Mouse (Mus musculus): ENCODE measurements at regions not wholly inside any gene's neighbourhood (a gene's known extent, or its start where the extent isn't known, plus 50 kb on each side); places are given as distances from the start of the nearest gene placed in this dataset.

DNA sequence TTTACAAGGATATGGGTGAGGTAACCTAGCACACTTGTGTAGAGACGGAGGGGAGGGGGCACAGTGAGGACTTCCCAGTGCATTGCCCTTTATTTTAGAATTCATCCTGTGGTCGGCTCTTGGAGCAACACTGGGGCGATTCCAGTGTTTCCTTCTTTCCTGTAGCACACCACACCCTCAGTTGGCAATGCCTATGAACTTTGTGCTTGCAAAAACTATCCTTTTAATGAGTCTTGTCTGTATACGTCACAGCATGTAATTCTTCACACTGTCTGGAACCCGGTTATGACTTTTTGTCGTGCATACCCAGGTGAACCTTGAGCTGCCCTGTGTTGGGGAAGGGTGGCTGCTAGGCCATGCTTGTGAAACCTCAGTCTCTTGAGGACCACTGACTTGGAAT, 504.1 kb upstream of the Klf4 start:
- ATAC-seq (no peak), DNase-seq (ENCODE audit: low spot score) (no peak)
- 86% methylated on average over 6 of the region's 6 CpGs for WGBS
- Histone ChIP-seq H3K9ac (ENCODE audit: low read length) (no peak overlapping the region), H3K9me3 (replicated peaks; ENCODE audit: control insufficient read depth, low read length) (no peaks in the 10 kb centered on the region), H3K36me3 (ENCODE audit: control insufficient read depth, insufficient read depth, low read length) (no peaks in the 10 kb centered on the region), H3K4me2 (ENCODE audit: low read length) (no peak overlapping the region), H3K27me3 (replicated peaks; ENCODE audit: control insufficient read depth, insufficient read depth, low read length) (no peaks in the 10 kb centered on the region), H3K4me3 (ENCODE audit: low read depth, low read length) (no peak overlapping the region), H3K27ac (ENCODE audit: low read depth, low read length) (no peak overlapping the region), H3K4me1 (ENCODE audit: control insufficient read depth, insufficient read depth, low read length) (no peaks in the 10 kb centered on the region)

DNA sequence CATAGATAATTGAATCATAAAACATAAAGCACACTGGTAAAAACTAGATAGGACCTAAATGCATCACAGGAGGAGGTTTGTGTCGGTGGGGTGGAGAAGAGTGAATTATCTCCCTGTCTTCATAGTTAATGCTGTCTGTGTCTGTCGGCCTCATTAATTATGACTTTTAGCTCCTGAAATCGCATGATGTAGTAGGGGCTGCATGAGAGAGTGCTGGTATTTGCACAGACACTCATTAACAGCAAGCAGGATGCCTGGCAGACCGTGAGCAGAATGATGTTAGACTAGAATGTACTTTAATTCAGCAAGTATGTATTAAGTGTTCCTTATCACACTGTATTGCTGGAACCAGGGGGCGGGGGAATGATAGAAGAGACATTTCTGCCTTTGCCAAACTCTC, 503.3 kb upstream of the Klf4 start:
- H3K4me2 ChIP-seq (ENCODE audit: low read length), result no peak overlapping the region
- no peaks in the 10 kb centered on the region for H3K27me3 ChIP-seq (replicated peaks; ENCODE audit: control insufficient read depth, insufficient read depth, low read length)
- DNase-seq (ENCODE audit: low spot score) (no peak), ATAC-seq (no peak)
- no peaks in the 10 kb centered on the region for H3K4me1 ChIP-seq (ENCODE audit: control insufficient read depth, insufficient read depth, low read length)
- H3K4me3 ChIP-seq (ENCODE audit: low read depth, low read length), result no peak overlapping the region
- H3K36me3 ChIP-seq (ENCODE audit: control insufficient read depth, insufficient read depth, low read length), result no peaks in the 10 kb centered on the region
- no peaks in the 10 kb centered on the region for H3K9me3 ChIP-seq (replicated peaks; ENCODE audit: control insufficient read depth, low read length)
- 70% methylated on average over 5 of the region's 5 CpGs for WGBS
- no peak overlapping the region for H3K9ac ChIP-seq (ENCODE audit: low read length)
- no peak overlapping the region for H3K27ac ChIP-seq (ENCODE audit: low read depth, low read length)

DNA sequence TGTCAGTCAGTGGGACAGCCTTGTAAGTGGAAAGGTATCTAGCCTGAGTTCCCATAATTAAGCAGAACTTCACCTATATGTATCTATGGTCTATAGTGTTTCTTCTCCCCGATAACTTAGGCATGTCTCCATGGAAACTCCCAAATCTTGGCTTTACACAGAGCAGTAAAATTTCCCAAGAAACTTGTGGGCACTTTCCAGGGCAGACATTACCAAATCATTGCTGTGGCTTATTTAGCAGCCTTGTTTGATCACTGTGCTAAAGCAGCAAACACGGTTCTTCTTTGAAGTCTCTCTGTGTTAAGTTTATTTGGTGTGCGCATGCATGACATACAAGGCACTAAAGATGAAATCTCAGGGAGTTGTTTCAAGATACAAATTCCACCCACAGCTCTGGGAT, 496.2 kb upstream of the Klf4 start:
- DNase-seq (ENCODE audit: low spot score), result no peak
- 83% methylated on average over 3 of the region's 3 CpGs for WGBS
- H3K9ac ChIP-seq (ENCODE audit: low read length), result no peak overlapping the region
- H3K9me3 ChIP-seq (replicated peaks; ENCODE audit: control insufficient read depth, low read length), result no peaks in the 10 kb centered on the region
- H3K4me2 ChIP-seq (ENCODE audit: low read length), result no peak overlapping the region
- H3K4me1 ChIP-seq (ENCODE audit: control insufficient read depth, insufficient read depth, low read length), result no peaks in the 10 kb centered on the region
- ATAC-seq, result no peak
- no peak overlapping the region for H3K27ac ChIP-seq (ENCODE audit: low read depth, low read length)
- no peaks in the 10 kb centered on the region for H3K36me3 ChIP-seq (ENCODE audit: control insufficient read depth, insufficient read depth, low read length)
- H3K4me3 ChIP-seq (ENCODE audit: low read depth, low read length), result no peak overlapping the region
- H3K27me3 ChIP-seq (replicated peaks; ENCODE audit: control insufficient read depth, insufficient read depth, low read length), result no peaks in the 10 kb centered on the region

DNA sequence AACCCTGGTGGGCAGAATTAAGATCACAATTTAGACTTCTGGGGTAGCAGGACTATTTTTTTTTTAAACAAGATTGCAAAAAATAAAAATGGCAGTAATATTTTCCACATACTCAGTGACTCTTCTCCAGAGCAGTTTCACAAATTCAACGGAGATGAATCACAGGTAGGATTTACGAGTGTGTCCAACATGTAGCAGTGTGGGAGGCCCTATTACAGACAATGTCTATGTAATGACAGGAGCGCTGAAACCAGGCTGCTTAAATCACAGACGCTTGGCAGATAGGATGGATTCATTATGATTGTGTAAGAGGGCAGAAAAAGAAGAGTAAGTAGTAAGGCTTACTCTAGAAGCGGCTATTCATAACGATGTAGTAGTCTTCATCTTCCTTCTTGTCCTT, 495.0 kb upstream of the Klf4 start:
- H3K4me1 ChIP-seq (ENCODE audit: control insufficient read depth, insufficient read depth, low read length), result no peaks in the 10 kb centered on the region
- H3K36me3 ChIP-seq (ENCODE audit: control insufficient read depth, insufficient read depth, low read length), result no peaks in the 10 kb centered on the region
- DNase-seq (ENCODE audit: low spot score) (no peak), ATAC-seq (no peak)
- no peak overlapping the region for H3K27ac ChIP-seq (ENCODE audit: low read depth, low read length)
- no peaks in the 10 kb centered on the region for H3K9me3 ChIP-seq (replicated peaks; ENCODE audit: control insufficient read depth, low read length)
- H3K4me3 ChIP-seq (ENCODE audit: low read depth, low read length), result no peak overlapping the region
- H3K9ac ChIP-seq (ENCODE audit: low read length), result no peak overlapping the region
- 87% methylated on average over 6 of the region's 6 CpGs for WGBS
- H3K4me2 ChIP-seq (ENCODE audit: low read length), result no peak overlapping the region
- no peaks in the 10 kb centered on the region for H3K27me3 ChIP-seq (replicated peaks; ENCODE audit: control insufficient read depth, insufficient read depth, low read length)

DNA sequence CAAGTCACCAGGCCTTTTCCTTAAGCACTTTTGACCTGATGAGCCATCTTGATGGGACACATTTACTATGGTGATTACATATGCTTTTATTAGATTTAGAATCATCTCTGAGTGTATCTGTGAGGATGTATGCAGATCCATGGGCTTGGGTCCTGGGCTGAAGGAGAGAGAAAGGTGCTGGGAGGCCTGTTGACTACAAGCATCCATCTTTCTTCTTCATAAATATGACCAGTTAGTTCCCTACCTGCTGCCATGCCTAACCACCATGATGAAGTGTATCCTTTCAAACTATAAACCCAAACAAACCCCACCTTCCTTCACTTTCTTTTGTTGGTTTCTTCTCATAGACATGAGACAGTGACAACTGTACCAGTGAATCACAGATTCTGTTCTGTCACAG, 492.2 kb upstream of the Klf4 start:
- H3K4me2 ChIP-seq (ENCODE audit: low read length), result no peak overlapping the region
- no peak overlapping the region for H3K27ac ChIP-seq (ENCODE audit: low read depth, low read length)
- ATAC-seq (no peak), DNase-seq (ENCODE audit: low spot score) (no peak)
- no peaks in the 10 kb centered on the region for H3K36me3 ChIP-seq (ENCODE audit: control insufficient read depth, insufficient read depth, low read length)
- H3K27me3 ChIP-seq (replicated peaks; ENCODE audit: control insufficient read depth, insufficient read depth, low read length), result no peaks in the 10 kb centered on the region
- H3K9me3 ChIP-seq (replicated peaks; ENCODE audit: control insufficient read depth, low read length), result no peaks in the 10 kb centered on the region
- no peak overlapping the region for H3K4me3 ChIP-seq (ENCODE audit: low read depth, low read length)
- no peaks in the 10 kb centered on the region for H3K4me1 ChIP-seq (ENCODE audit: control insufficient read depth, insufficient read depth, low read length)
- no peak overlapping the region for H3K9ac ChIP-seq (ENCODE audit: low read length)

DNA sequence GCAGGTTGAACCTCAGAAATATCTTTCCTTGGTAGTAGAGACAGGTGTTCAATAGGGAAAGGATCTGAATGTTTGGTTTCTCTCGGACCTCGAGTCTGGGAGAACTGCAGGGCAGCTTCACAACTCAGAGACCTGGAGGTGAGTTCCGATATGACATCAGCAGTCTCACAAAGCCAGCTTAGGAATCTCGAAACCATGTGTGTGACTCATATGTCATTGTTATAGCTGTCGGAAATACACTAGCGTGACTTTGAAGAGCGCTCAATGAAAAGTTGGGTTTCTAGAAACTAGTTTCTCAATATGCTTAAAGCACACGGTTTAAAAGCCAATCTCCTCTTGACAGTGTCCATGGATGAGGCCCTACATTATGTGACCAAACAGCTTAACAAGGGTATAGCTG, 485.9 kb upstream of the Klf4 start:
- DNase-seq (ENCODE audit: low spot score) (no peak), ATAC-seq (no peak)
- no peak overlapping the region for H3K27ac ChIP-seq (ENCODE audit: low read depth, low read length)
- H3K9ac ChIP-seq (ENCODE audit: low read length), result no peak overlapping the region
- H3K9me3 ChIP-seq (replicated peaks; ENCODE audit: control insufficient read depth, low read length), result no peaks in the 10 kb centered on the region
- no peak overlapping the region for H3K4me2 ChIP-seq (ENCODE audit: low read length)
- no peak overlapping the region for H3K4me3 ChIP-seq (ENCODE audit: low read depth, low read length)
- WGBS, result 94% methylated on average over 8 of the region's 8 CpGs
- H3K27me3 ChIP-seq (replicated peaks; ENCODE audit: control insufficient read depth, insufficient read depth, low read length), result no peaks in the 10 kb centered on the region
- H3K4me1 ChIP-seq (ENCODE audit: control insufficient read depth, insufficient read depth, low read length), result no peaks in the 10 kb centered on the region
- no peaks in the 10 kb centered on the region for H3K36me3 ChIP-seq (ENCODE audit: control insufficient read depth, insufficient read depth, low read length)

DNA sequence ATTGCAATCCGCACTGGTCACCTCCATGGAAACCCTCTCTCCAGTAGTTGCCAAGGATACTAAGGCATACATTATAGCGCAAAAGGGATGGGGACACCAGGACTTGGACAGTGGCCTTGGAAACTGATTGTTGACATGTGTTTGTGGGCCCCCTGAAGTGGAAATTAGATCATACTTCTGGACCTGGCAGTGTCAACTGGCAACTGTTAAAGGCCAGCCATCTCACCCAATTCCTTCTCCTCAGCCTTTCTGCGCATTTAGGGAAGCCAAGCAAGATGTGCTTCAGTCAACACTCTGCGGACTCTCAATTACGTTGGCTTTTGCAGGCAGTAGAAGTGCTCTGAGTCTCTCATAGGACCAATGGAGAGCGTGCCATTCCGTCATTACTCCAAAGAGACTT, 483.2 kb upstream of the Klf4 start:
- ATAC-seq (no peak), DNase-seq (ENCODE audit: low spot score) (no peak)
- Histone ChIP-seq H3K4me3 (ENCODE audit: low read depth, low read length) (no peak overlapping the region), H3K27ac (ENCODE audit: low read depth, low read length) (no peak overlapping the region), H3K36me3 (ENCODE audit: control insufficient read depth, insufficient read depth, low read length) (no peaks in the 10 kb centered on the region), H3K9ac (ENCODE audit: low read length) (no peak overlapping the region), H3K27me3 (replicated peaks; ENCODE audit: control insufficient read depth, insufficient read depth, low read length) (no peaks in the 10 kb centered on the region), H3K4me1 (ENCODE audit: control insufficient read depth, insufficient read depth, low read length) (no peaks in the 10 kb centered on the region), H3K9me3 (replicated peaks; ENCODE audit: control insufficient read depth, low read length) (no peaks in the 10 kb centered on the region), H3K4me2 (ENCODE audit: low read length) (no peak overlapping the region)
- WGBS, result 97% methylated on average over 7 of the region's 7 CpGs

DNA sequence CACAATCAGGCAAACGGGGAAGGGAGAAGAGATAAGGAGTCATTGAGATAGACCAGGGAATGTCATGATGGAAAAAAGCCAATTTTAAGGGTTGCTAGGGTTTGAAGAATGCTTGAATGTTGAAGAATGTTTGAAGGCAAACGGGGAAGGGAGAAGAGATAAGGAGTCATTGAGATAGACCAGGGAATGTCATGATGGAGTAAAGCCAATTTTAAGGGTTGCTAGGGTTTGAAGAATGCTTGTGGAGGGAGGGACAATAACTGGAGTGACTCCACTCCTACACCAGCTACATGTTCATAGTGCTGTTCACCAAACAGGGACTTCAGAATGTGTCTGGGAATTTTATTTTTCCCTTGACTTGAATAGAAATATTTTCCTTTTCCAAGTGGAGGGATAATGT, 476.0 kb upstream of the Klf4 start:
- H3K9ac ChIP-seq (ENCODE audit: low read length), result no peak overlapping the region
- H3K4me2 ChIP-seq (ENCODE audit: low read length), result no peak overlapping the region
- no peaks in the 10 kb centered on the region for H3K27me3 ChIP-seq (replicated peaks; ENCODE audit: control insufficient read depth, insufficient read depth, low read length)
- DNase-seq (ENCODE audit: low spot score) (no peak), ATAC-seq (no peak)
- no peak overlapping the region for H3K4me3 ChIP-seq (ENCODE audit: low read depth, low read length)
- no peaks in the 10 kb centered on the region for H3K9me3 ChIP-seq (replicated peaks; ENCODE audit: control insufficient read depth, low read length)
- H3K36me3 ChIP-seq (ENCODE audit: control insufficient read depth, insufficient read depth, low read length), result no peaks in the 10 kb centered on the region
- H3K4me1 ChIP-seq (ENCODE audit: control insufficient read depth, insufficient read depth, low read length), result no peaks in the 10 kb centered on the region
- no peak overlapping the region for H3K27ac ChIP-seq (ENCODE audit: low read depth, low read length)
- WGBS, result 80% methylated on average over 2 of the region's 2 CpGs

DNA sequence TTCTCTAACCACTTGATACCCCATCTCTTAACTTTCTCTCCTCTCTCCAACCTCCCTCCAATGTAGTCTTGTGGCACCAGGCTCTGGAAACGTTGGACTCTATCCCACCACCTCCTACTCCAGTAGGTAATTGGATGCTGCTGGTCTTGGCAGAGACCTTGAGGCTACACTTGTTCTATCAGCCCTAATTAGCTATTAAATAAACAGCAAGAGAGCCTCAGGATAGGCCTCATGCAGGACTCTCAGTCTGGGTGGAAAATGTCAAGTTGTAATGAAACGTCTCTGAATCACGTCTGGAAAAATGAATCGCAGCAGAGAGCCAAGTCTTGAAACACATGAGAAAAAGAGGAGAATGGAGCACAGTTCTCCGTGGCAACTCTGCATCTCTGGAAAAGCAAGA, 472.0 kb upstream of the Klf4 start:
- Histone ChIP-seq H3K9ac (ENCODE audit: low read length) (no peak overlapping the region), H3K4me1 (ENCODE audit: control insufficient read depth, insufficient read depth, low read length) (peaks cover 10% of the 10 kb centered on the region; the same call in 1 of the 2 replicates), H3K4me2 (ENCODE audit: low read length) (no peak overlapping the region), H3K9me3 (replicated peaks; ENCODE audit: control insufficient read depth, low read length) (no peaks in the 10 kb centered on the region), H3K27me3 (replicated peaks; ENCODE audit: control insufficient read depth, insufficient read depth, low read length) (no peaks in the 10 kb centered on the region), H3K36me3 (ENCODE audit: control insufficient read depth, insufficient read depth, low read length) (no peaks in the 10 kb centered on the region), H3K27ac (ENCODE audit: low read depth, low read length) (no peak overlapping the region), H3K4me3 (ENCODE audit: low read depth, low read length) (no peak overlapping the region)
- peak; percentile 13 for DNase-seq (ENCODE audit: low spot score)
- no peak for ATAC-seq
- WGBS, result 56% methylated on average over 5 of the region's 5 CpGs

DNA sequence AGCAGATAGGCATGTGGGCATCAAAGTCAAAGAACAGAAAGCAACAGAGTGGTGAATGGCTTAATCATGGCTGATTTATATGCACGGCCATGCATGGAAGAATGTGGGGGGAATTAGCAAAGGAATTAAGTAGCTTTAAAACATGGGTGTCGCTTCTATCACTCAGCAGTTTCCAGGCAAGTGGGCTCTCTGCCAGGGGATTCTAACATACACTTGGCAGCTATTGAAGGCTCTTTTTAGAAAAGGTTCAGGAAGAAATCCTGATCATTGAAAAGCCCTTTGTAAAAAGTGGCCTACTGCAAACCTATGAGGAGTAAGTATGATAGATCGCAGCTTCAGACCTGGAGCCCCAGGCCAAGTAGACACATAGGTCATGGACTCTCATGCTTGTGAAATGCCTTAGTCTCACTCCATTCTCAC, 469.1 kb upstream of the Klf4 start:
- H3K27me3 ChIP-seq (replicated peaks; ENCODE audit: control insufficient read depth, insufficient read depth, low read length), result no peaks in the 10 kb centered on the region
- peak; percentile 91 for DNase-seq (ENCODE audit: low spot score)
- H3K4me2 ChIP-seq (ENCODE audit: low read length), result no peak overlapping the region
- H3K4me3 ChIP-seq (ENCODE audit: low read depth, low read length), result no peak overlapping the region
- no peak overlapping the region for H3K9ac ChIP-seq (ENCODE audit: low read length)
- no peak overlapping the region for H3K27ac ChIP-seq (ENCODE audit: low read depth, low read length)
- peaks cover 10% of the 10 kb centered on the region; the same call in 1 of the 2 replicates for H3K4me1 ChIP-seq (ENCODE audit: control insufficient read depth, insufficient read depth, low read length)
- ATAC-seq, result peak; percentile 87
- WGBS, result 6% methylated on average over 3 of the region's 3 CpGs
- no peaks in the 10 kb centered on the region for H3K9me3 ChIP-seq (replicated peaks; ENCODE audit: control insufficient read depth, low read length)
- no peaks in the 10 kb centered on the region for H3K36me3 ChIP-seq (ENCODE audit: control insufficient read depth, insufficient read depth, low read length)

Measured in forebrain, embryonic 14.5 days (tissue).